Mouse (Mus musculus) lung, embryonic 14.5 days (tissue): ENCODE data around the gene Hist1h2bj. TPM values are rescaled to one million over a fixed set of nuclear protein-coding genes. Genes with fewer than 3 reads are reported as not detected.
A peak's percentile ranks its signal among the peaks of the same experiment; 100 is the strongest.
"Not testable (repeated sequence)": the region's sequence is repeated elsewhere in the genome, so short reads cannot be mapped to it uniquely, and the experiment has no call there.

ENCODE experiments used
- ATAC-seq: fragments of 200-750 bp; cut with Nextera tagmentation; 2 replicates; pipeline ENCODE4 v1.8.0; 2017; ENCODE audit warnings: mild to moderate bottlenecking, moderate TSS enrichment, moderate library complexity; ENCODE audit not compliant: insufficient read depth
- DNase-seq: peaks from one replicate; pipeline ENCODE4 v3.0.0-alpha.2; 2015
- H3K27ac ChIP-seq: fragments of 300-500 bp; sonication (generic); 2 replicates; pipeline ENCODE4 v1.5.1; 2014; ENCODE audit warnings: low read depth, mild to moderate bottlenecking, moderate library complexity
- H3K27me3 ChIP-seq: fragments of 300-500 bp; sonication (generic); 2 replicates; pipeline ENCODE4 v1.6.1; 2014; ENCODE audit warnings: low read length, control low read depth; ENCODE audit not compliant: insufficient read depth
- H3K36me3 ChIP-seq: fragments of 300-500 bp; sonication (generic); 2 replicates; pipeline ENCODE4 v1.6.1; 2014; ENCODE audit warnings: control low read depth; ENCODE audit not compliant: insufficient read depth
- H3K4me1 ChIP-seq: fragments of 300-500 bp; sonication (generic); 2 replicates; pipeline ENCODE4 v1.6.1; 2014; ENCODE audit warnings: antibody characterized with exemption, control low read depth; ENCODE audit not compliant: insufficient read depth
- H3K4me2 ChIP-seq: fragments of 300-500 bp; sonication (generic); 2 replicates; pipeline ENCODE4 v1.6.1; 2014; ENCODE audit warnings: mild to moderate bottlenecking
- H3K4me3 ChIP-seq: fragments of 300-500 bp; sonication (generic); 2 replicates; pipeline ENCODE4 v1.5.1; 2014; ENCODE audit warnings: low read depth, low read length
- H3K9ac ChIP-seq: fragments of 300-500 bp; sonication (generic); 2 replicates; pipeline ENCODE4 v1.6.1; 2014
- H3K9me3 ChIP-seq: fragments of 300-500 bp; sonication (generic); 2 replicates; pipeline ENCODE4 v1.6.1; 2016; ENCODE audit warnings: low read depth, low read length, control low read depth
- CTCF ChIP-seq: IDR thresholded peaks from 2 replicates; pipeline ENCODE4 v1.5.1; 2016; ENCODE audit warnings: antibody characterized with exemption, low read depth
- WGBS: fragments of 180-500 bp; shearing (Covaris S2); extraction: QIAGEN DNeasy Blood & Tissue Kit; methylation state at CpG from one replicate; pipeline ENCODE4 v1.1.7; 2014; 5-methylcytosine and 5-hydroxymethylcytosine counted together
- polyA plus RNA-seq: library from polyadenylated mRNA; unstranded; fragments of >200 nt; fragmentation: Nextera tagmentation; extraction: Ambion mirVana; gene quantifications from 2 replicates; pipeline ENCODE4 v1.2.1, GENCODE M21; 2014

Hist1h2bj gene
- 15.8 and 16.9 TPM in 2 replicates for polyA plus RNA-seq

DNA sequence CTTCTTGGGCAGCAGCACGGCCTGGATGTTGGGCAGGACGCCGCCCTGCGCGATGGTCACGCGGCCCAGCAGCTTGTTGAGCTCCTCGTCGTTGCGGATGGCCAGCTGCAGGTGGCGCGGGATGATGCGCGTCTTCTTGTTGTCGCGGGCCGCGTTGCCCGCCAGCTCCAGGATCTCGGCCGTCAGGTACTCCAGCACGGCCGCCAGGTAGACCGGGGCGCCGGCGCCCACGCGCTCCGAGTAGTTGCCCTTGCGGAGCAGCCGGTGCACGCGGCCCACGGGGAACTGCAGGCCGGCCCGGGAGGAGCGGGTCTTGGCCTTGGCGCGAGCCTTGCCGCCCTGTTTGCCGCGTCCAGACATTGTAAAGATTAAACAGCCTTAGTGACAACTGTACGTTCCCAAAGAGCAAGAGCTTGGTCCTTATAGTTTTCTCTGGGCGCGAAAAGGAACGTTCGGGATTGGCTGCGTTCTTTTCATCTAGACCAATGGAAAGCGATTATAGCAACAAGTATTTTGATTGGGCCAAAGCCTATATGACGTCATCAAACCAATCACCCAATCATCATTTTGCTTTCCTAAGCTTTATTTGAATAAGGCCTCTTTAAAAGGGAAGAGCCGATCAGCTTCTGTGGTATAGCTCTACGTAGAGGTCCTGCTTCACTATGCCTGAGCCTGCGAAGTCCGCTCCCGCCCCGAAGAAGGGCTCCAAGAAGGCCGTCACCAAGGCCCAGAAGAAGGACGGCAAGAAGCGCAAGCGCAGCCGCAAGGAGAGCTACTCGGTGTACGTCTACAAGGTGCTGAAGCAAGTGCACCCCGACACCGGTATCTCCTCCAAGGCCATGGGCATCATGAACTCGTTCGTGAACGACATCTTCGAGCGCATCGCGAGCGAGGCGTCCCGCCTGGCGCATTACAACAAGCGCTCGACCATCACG is at the start of gene Hist1h2bj, which contains the start of gene Hist1h2ag:
Gene Hist1h2bj, plus strand, starts transcription at position 647 of the 935 bp plus-strand sequence.
Gene Hist1h2ag, minus strand, starts transcription at position 377 of the 935 bp plus-strand sequence.
- not testable (repeated sequence) for H3K9me3 ChIP-seq, H3K27me3 ChIP-seq, H3K4me1 ChIP-seq, H3K36me3 ChIP-seq
- Histone ChIP-seq H3K27ac (peak within 1 kb of the TSS; percentile 98), H3K4me3 (peak within 1 kb of the TSS; percentile 46), H3K4me2 (peak within 1 kb of the TSS; percentile 80), H3K9ac (peak within 1 kb of the TSS; percentile 63)
- DNase-seq, result peak; percentile 99
- peak; percentile 91 for ATAC-seq
- WGBS, result under 1% methylated on average over 34 of the region's 80 CpGs

GRCm38 (mm10) chr13:21993957-21994738 is 48.9 kb upstream of the Hist1h2bj start:
- DNase-seq (peak; percentile 80), ATAC-seq (no peak)
- Histone ChIP-seq H3K4me1 (no peaks in the 10 kb centered on the region; the same call in 1 of the 2 replicates), H3K4me2 (peak overlapping the region; percentile 79), H3K27me3 (peaks cover 39% of the 10 kb centered on the region), H3K9me3 (no peaks in the 10 kb centered on the region), H3K36me3 (no peaks in the 10 kb centered on the region), H3K27ac (no peak overlapping the region), H3K9ac (no peak overlapping the region), H3K4me3 (peak overlapping the region; percentile 45; the same call in 1 of the 2 replicates)
- 3% methylated on average over 22 of the region's 22 CpGs for WGBS
- no peak for TF ChIP-seq CTCF

DNA sequence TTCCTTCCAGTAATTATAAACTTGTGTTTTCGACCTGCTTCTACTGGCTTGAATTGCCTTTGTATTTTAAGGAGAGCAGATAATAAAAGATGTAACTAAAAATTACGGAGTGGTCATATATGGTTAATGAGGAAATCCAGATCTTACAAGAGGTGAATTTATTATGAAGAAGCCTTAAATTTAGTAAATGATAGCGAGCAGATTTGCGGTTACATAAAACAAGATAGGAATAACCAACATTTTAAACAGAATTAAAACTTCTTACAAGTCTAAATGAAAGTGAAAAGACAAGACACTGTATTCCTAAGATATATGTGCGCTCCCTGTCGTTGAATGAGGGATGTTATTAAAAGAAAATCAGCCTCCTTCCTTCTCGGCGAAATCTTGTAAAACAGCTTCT is 48.1 kb upstream of the Hist1h2bj start:
- H3K4me2 ChIP-seq, result peak overlapping the region; percentile 79
- peak overlapping the region; percentile 45 for H3K4me3 ChIP-seq
- peaks cover 45% of the 10 kb centered on the region for H3K27me3 ChIP-seq
- no peaks in the 10 kb centered on the region for H3K36me3 ChIP-seq
- 0 out of 2 replicates have a peak overlapping the region, but pooled peaks have one; percentile 30 for H3K9ac ChIP-seq
- DNase-seq (peak; percentile 42), ATAC-seq (no peak)
- 3% methylated on average over 8 of the region's 8 CpGs for WGBS
- H3K27ac ChIP-seq, result no peak overlapping the region
- H3K4me1 ChIP-seq, result no peaks in the 10 kb centered on the region; the same call in 1 of the 2 replicates
- no peak for TF ChIP-seq CTCF
- no peaks in the 10 kb centered on the region for H3K9me3 ChIP-seq

DNA sequence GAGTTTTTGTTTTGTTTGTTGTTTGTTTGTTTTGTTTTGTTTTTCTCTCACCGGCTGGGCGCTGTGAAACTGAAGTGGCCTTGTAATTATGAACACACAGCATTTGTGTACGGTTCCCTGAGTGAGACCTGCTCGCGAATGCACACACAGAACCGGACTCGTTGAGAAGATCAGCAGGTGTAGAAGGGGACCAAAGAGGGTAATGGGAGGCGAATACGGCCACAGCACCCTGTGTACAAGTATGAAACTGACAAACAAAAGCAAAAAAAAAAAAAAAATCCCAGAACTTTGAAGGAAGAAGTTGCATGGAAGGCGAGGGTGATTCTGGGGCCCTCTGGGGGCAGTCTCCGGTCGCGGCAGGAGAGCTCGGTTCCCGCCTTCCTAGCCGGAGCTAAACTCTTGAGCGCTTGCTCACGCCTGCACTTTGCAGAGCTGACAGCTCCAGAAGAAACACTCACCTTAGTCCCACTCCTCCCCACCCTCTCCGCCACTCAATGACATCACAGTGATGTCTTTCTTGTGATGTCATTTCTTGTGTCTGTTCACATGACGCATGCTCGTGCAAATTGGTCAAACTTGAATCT is 47.6 kb upstream of the Hist1h2bj start:
- under 1% methylated on average over 21 of the region's 21 CpGs for WGBS
- H3K4me3 ChIP-seq, result peak overlapping the region; percentile 45
- peak; percentile 78 for ATAC-seq
- H3K4me2 ChIP-seq, result peak overlapping the region; percentile 79
- H3K4me1 ChIP-seq, result no peaks in the 10 kb centered on the region; the same call in 1 of the 2 replicates
- H3K27me3 ChIP-seq, result peaks cover 49% of the 10 kb centered on the region
- H3K9ac ChIP-seq, result 0 out of 2 replicates have a peak overlapping the region, but pooled peaks have one; percentile 30
- TF ChIP-seq CTCF, result peak; percentile 33
- H3K36me3 ChIP-seq, result no peaks in the 10 kb centered on the region
- no peaks in the 10 kb centered on the region for H3K9me3 ChIP-seq
- DNase-seq, result peak; percentile 77
- H3K27ac ChIP-seq, result no peak overlapping the region

DNA sequence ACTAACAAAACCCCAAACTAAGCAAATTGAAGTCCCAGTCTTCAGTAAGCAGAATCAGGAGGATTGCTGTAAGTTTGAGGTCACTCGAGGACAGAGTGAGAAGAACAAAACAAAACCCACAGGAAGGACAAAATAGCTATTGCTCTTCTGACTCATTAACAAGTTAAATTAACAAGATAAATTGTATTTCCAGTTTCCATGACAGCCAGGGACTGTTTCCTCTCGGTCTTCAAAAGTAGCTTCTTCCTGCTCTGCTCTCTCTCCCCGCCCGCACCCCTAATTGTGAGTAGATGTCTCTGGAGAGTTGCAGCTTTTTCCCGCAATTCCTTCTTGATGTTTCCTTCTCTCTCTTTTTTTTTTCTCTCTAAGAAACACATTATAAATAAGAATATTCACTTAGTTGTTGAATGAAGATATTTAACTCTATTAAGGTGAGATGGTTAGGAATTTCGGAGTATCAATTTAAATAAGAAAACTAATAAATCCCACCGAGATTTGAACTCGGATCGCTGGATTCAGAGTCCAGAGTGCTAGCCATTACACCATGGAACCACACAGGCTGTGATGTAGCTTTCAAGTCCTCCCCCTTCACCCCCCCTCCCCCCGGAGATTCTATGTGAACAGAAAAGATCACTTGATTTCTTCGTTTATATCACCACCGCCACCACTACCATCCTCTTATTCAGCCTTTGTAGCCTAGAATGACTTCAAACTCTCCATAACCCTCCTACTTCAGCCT is 46.7 kb upstream of the Hist1h2bj start:
- peak; percentile 82 for DNase-seq
- 2% methylated on average over 12 of the region's 12 CpGs for WGBS
- Histone ChIP-seq H3K27me3 (peaks cover 57% of the 10 kb centered on the region), H3K9ac (no peak overlapping the region), H3K4me2 (peak overlapping the region; percentile 79), H3K4me1 (no peaks in the 10 kb centered on the region; the same call in 1 of the 2 replicates), H3K36me3 (no peaks in the 10 kb centered on the region), H3K9me3 (no peaks in the 10 kb centered on the region), H3K4me3 (peak overlapping the region; percentile 45), H3K27ac (no peak overlapping the region)
- TF ChIP-seq CTCF, result no peak
- peak; percentile 66; the same call in 1 of the 2 replicates for ATAC-seq

- no peak for ATAC-seq
- DNase-seq, result no peak
- Histone ChIP-seq H3K9me3 (no peaks in the 10 kb centered on the region), H3K9ac (no peak overlapping the region), H3K4me3 (peak overlapping the region; percentile 45), H3K4me2 (peak overlapping the region; percentile 79), H3K36me3 (no peaks in the 10 kb centered on the region), H3K27ac (no peak overlapping the region), H3K4me1 (no peaks in the 10 kb centered on the region; the same call in 1 of the 2 replicates), H3K27me3 (peaks cover 61% of the 10 kb centered on the region)
- WGBS, result under 1% methylated on average over 13 of the region's 13 CpGs
- TF ChIP-seq CTCF, result no peak
Observed at GRCm38 (mm10) chr13:21996840-21997185, 46.2 kb upstream of the Hist1h2bj start.
